Mouse (Mus musculus) erythroblast, embryonic 14.5 days (primary cell): ENCODE measurements around the gene Hmcn2.

Source experiments
- GATA1 ChIP-seq: IDR thresholded peaks from 2 replicates; pipeline ENCODE4 v1.6.1; 2012; ENCODE audit warnings: low read length, inconsistent platforms, mixed read lengths
- TAL1 ChIP-seq: IDR thresholded peaks from 3 replicates; pipeline ENCODE4 v1.6.1; 2012; ENCODE audit warnings: low read length, inconsistent platforms, mixed read lengths

- TF ChIP-seq GATA1 (no peak), TAL1 (no peak)
Measured at GRCm38 (mm10) chr2:31284531-31284930, 29.7 kb upstream of the Hmcn2 start.
